Mouse (Mus musculus) spleen, adult 2 months (tissue): ENCODE measurements around the gene Mpped2. TPM values are rescaled to one million over a fixed set of nuclear protein-coding genes. Genes with fewer than 3 reads are reported as not detected.

Experiments
- DNase-seq, 2 experiments: peaks; one replicate each; pipeline versions ENCODE4 v3.0.0 to v3.0.0-alpha.2; 2012 to 2021; ENCODE audit warnings: low spot score in 2 of 2, low read depth in 1 of 2
- H3K27ac ChIP-seq: fragments of 200-500 bp; 2 replicates; pipeline ENCODE4 v1.5.1; 2012; ENCODE audit warnings: low read length, inconsistent platforms; ENCODE audit not compliant: insufficient read depth
- H3K27me3 ChIP-seq: fragments of 200-500 bp; 2 replicates; pipeline ENCODE4 v1.6.1; 2012; ENCODE audit warnings: mild to moderate bottlenecking, moderate library complexity, low read length, inconsistent platforms; ENCODE audit not compliant: control insufficient read depth, insufficient read depth
- H3K36me3 ChIP-seq: fragments of 200-500 bp; 2 replicates; pipeline ENCODE4 v1.6.1; 2012; ENCODE audit warnings: mild to moderate bottlenecking, low read length, inconsistent platforms; ENCODE audit not compliant: control insufficient read depth, insufficient read depth
- H3K4me1 ChIP-seq: fragments of 200-500 bp; 2 replicates; pipeline ENCODE4 v1.6.1; 2011; ENCODE audit warnings: inconsistent platforms; ENCODE audit not compliant: control insufficient read depth, insufficient read depth, insufficient read length
- H3K4me3 ChIP-seq: fragments of 200-500 bp; 2 replicates; pipeline ENCODE4 v1.5.1; 2011; ENCODE audit warnings: mild to moderate bottlenecking, inconsistent platforms; ENCODE audit not compliant: insufficient read depth, insufficient read length; ENCODE audit errors: extremely low read depth
- CTCF ChIP-seq: fragments of 200-500 bp; IDR thresholded peaks from 2 replicates; pipeline ENCODE4 v1.5.1; 2011; ENCODE audit warnings: mild to moderate bottlenecking, inconsistent platforms; ENCODE audit not compliant: insufficient read depth, insufficient read length, insufficient replicate concordance; ENCODE audit errors: extremely low read depth
- POLR2A ChIP-seq: fragments of 200-500 bp; IDR thresholded peaks from 2 replicates; pipeline ENCODE4 v1.6.1; 2011; ENCODE audit warnings: low read depth, low read length, inconsistent platforms
- WGBS: fragments of 180-500 bp; shearing (Covaris S2); methylation state at CpG from one replicate; pipeline ENCODE4 v1.1.7; 2018; 5-methylcytosine and 5-hydroxymethylcytosine counted together
- polyA plus RNA-seq: library from polyadenylated mRNA; depleted of rRNA; stranded (reverse); fragments of >200 nt; gene quantifications from 2 replicates; pipeline ENCODE4 v1.2.3, GENCODE M21; 2012

Mpped2 gene
- polyA plus RNA-seq, 1 experiment: 0.02 TPM

DNA sequence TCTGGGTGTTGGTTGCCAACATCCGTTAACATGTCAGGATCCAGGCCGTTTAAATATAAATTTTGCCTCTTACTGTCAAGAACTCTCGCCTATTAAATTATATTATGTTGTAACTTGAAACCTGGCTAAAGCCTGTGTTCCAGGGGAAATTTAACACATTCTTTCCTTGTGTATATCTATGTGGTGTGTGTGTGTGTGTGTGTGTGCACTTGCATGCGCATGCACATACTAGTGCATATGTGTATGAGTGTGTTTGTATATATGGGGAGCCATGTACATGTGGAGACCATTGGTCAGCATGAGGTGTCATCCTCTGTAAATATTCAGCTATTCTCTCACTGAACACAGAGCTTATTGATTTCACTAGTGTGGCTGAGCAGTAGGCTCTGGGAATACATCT, 37.8 kb upstream of the Mpped2 start:
- no peak overlapping the region for H3K27ac ChIP-seq
- no peaks in the 10 kb centered on the region for H3K27me3 ChIP-seq
- H3K4me1 ChIP-seq: no peaks in the 10 kb centered on the region
- no peak overlapping the region for H3K4me3 ChIP-seq
- 90% methylated on average over 4 of the region's 4 CpGs for WGBS
- DNase-seq: no peak
- TF ChIP-seq CTCF: no peak
- no peak for TF ChIP-seq POLR2A
- H3K36me3 ChIP-seq: no peaks in the 10 kb centered on the region

DNA sequence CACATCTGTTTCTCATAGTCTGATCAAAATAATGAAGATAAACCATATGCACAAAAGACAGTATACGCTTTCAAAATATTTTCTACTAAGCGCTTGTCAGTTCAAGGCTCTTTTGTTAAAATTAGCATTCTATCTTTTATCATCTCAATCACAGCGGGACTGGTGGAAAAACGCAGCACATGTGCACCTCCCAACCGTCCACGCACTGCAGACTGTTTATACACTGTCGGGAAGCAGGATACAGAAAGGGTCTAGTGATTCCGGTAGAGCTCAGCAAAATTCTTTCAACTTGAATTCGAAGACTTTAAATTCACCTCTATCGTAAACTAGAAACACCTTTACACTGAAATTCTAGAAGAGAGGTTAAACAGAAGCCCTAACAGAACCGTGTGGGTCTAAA, 27.8 kb upstream of the Mpped2 start:
- no peaks in the 10 kb centered on the region for H3K27me3 ChIP-seq
- TF ChIP-seq CTCF (no peak), POLR2A (no peak)
- no peaks in the 10 kb centered on the region for H3K4me1 ChIP-seq
- no peak overlapping the region for H3K4me3 ChIP-seq
- H3K27ac ChIP-seq: no peak overlapping the region
- no peak for DNase-seq
- no peaks in the 10 kb centered on the region for H3K36me3 ChIP-seq
- 84% methylated on average over 11 of the region's 11 CpGs for WGBS

DNA sequence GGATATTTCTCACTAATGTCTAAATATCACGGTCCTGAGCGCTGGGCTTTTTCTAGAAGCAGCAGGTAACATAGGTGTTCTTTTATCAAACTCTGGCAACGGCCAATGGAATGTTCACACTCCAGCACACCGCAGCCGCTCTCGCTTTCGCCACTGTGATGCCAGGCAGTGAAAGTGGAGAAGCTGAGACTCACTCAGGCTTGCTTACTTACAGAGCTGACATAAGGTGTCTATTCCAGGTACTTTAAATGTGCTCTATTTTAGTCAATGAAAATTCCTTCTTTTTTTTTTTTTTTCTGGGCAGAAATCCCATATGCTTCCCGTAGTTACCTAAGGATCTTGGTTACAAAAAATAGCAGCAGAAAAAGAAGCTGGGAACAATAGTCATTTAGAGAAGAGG, 18.8 kb upstream of the Mpped2 start:
- no peaks in the 10 kb centered on the region for H3K36me3 ChIP-seq
- TF ChIP-seq POLR2A (no peak), CTCF (no peak)
- no peak overlapping the region for H3K4me3 ChIP-seq
- WGBS: 90% methylated on average over 8 of the region's 8 CpGs
- H3K27me3 ChIP-seq: no peaks in the 10 kb centered on the region
- no peak overlapping the region for H3K27ac ChIP-seq
- no peak for DNase-seq
- H3K4me1 ChIP-seq: no peaks in the 10 kb centered on the region

DNA sequence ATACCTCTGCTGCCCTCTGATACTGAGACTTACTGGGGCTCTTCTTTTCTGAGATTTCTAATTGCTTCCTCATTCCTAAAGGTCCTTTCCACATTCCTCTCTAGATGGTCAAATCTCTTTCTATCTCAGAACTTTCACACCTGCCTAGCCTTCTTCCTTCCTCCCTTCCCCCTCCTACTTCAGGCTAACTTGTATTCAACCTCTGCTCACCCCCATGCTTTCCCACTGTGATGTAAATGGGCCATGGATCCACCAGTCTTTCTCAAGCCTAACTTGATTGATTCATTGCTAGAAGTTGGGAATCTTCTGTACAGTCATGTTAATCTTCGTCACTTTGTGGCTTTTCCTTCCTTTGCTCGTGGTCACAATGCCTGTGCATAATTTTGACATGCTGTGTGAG, 15.6 kb upstream of the Mpped2 start:
- TF ChIP-seq CTCF (no peak), POLR2A (no peak)
- Histone ChIP-seq H3K36me3 (no peaks in the 10 kb centered on the region), H3K4me1 (no peaks in the 10 kb centered on the region), H3K4me3 (no peak overlapping the region), H3K27me3 (no peaks in the 10 kb centered on the region), H3K27ac (no peak overlapping the region)
- 28% methylated on average over 2 of the region's 2 CpGs for WGBS
- no peak for DNase-seq

DNA sequence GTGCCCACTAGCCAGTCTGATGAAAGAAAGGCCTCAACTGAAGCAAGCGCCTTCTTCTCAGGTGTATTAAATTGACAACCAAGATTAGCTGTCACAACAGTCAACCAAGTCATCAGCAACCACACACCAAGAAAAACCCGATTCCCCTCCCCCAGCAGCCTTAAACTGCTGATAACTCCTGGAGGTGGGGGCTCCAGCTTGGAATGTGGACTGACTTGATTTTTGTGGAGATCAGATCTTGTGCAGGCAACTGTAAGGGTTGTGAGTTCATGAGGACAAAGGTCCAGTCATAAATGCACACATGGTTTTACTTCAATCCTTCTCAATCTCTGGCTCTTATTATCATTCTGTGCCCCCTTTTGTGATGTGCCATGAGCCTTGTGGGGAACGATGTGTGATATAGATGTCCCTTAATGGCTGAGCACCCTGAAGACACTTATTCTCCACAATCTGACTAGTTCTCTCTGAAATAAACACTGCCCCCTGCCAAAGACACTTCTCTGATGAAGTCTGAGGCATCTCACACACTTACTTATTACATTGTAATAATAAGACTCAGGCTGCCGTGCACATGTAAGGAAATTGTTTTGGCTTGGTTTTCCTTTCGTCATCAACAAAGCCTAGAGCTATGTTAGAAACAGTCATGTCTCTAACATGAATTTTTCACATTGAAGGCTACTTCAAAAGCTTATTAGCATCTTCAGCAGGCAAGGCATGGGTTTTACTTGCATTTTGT, 13.2 kb upstream of the Mpped2 start:
- no peak overlapping the region for H3K4me3 ChIP-seq
- no peaks in the 10 kb centered on the region for H3K36me3 ChIP-seq
- H3K4me1 ChIP-seq: no peaks in the 10 kb centered on the region
- no peaks in the 10 kb centered on the region for H3K27me3 ChIP-seq
- H3K27ac ChIP-seq: no peak overlapping the region
- TF ChIP-seq POLR2A (no peak), CTCF (no peak)
- 86% methylated on average over 5 of the region's 5 CpGs for WGBS
- DNase-seq: no peak

DNA sequence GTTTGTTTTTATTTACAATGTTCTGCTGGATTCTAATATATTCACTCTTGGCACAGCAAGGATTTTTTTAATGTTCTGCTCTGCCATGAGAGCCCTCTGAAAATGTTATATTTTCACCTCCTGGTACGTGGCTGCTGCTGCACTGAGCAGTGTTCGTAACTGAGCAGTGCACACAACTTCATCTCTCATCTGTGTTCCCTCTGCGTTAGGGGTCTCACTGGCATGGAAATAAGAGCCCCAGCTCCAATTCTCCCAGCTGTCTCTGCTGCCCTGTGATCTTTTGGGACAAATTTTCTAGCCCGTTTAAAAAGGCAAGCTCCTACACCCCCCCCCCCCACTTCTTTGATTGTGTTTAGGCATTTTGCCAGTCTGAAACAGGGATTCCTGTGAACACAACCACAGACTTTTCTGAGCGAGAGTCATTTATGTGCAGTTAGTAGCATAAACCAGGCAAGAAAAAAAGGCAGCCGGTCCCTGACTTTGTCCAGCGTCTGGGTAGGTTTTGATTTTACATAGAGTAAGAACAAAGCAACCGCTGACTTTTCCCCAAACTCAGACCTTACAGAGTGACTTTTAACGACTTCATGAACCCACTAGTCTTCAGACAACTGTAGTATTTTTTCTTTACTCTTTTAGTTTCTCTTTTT, 9.8 kb upstream of the Mpped2 start:
- Histone ChIP-seq H3K27me3 (no peaks in the 10 kb centered on the region), H3K4me1 (no peaks in the 10 kb centered on the region), H3K36me3 (no peaks in the 10 kb centered on the region), H3K27ac (no peak overlapping the region), H3K4me3 (no peak overlapping the region)
- DNase-seq: no peak
- WGBS: 50% methylated on average over 9 of the region's 9 CpGs
- TF ChIP-seq POLR2A: no peak
- no peak for TF ChIP-seq CTCF

DNA sequence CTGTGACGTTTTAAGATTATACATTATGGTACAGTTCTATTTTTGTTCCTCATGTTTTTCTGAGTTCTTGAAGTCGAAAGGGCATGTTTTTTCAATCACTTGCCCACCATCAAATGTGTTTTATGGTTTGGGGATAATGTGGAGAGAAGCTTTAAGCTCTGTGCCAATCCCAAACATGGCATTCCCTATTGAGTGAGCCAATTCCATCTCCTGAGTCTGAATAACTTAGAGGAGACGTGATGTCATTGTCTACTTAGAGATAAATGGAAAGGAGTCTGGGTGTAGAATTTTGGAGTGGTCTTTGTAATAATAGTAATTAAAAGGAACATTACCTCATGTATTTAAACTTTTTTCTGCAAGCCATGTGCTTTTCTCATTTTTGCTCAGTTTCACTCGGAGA, 9.2 kb upstream of the Mpped2 start:
- no peaks in the 10 kb centered on the region for H3K4me1 ChIP-seq
- no peak overlapping the region for H3K4me3 ChIP-seq
- DNase-seq: no peak
- 55% methylated on average over 4 of the region's 4 CpGs for WGBS
- TF ChIP-seq POLR2A: no peak
- TF ChIP-seq CTCF: no peak
- no peaks in the 10 kb centered on the region for H3K36me3 ChIP-seq
- no peaks in the 10 kb centered on the region for H3K27me3 ChIP-seq
- no peak overlapping the region for H3K27ac ChIP-seq
